Mouse (Mus musculus): Measurements from ENCODE around the gene Nup93.

DNA sequence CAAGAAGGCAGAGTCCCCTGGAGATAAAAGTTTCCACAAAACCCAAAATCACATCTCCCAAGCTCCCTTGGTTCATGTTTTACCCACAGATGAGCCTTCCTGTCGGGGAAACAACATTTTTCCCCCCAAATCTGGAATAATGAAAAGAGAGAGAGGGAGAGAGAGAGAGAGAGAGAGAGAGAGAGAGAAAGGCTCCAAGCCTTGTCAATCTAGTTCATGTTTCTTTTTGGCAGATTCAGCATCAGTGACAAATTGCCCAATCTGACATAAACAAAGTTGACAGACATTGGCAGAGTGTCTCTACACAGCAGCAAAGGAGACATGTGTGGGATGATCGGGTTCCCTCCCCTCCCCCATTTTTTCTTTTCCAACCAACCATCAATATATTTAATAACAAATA is 6.9 kb upstream of the Nup93 start:
- TF ChIP-seq CTCF (IDR thresholded peaks at IDR 0.05; ENCODE audit: extremely low read depth, insufficient read depth, low read length) (no peak), POLR2A (IDR thresholded peaks at IDR 0.05; ENCODE audit: extremely low read depth, insufficient read depth, low read length) (no peak)

All from cortical plate, adult 2 months (tissue).